Mouse (Mus musculus): ENCODE data around the gene Akr1cl. TPM values are rescaled to one million over a fixed set of nuclear protein-coding genes. Genes with fewer than 3 reads are reported as not detected.
"Not testable (repeated sequence)": the region's sequence is repeated elsewhere in the genome, so short reads cannot be mapped to it uniquely, and the experiment has no call there.

Gene Akr1cl
- 0.25 and 0.26 TPM in 2 replicates for polyA plus RNA-seq (2015; fragmentation: Nextera tagmentation; extraction: Ambion mirVana)

DNA sequence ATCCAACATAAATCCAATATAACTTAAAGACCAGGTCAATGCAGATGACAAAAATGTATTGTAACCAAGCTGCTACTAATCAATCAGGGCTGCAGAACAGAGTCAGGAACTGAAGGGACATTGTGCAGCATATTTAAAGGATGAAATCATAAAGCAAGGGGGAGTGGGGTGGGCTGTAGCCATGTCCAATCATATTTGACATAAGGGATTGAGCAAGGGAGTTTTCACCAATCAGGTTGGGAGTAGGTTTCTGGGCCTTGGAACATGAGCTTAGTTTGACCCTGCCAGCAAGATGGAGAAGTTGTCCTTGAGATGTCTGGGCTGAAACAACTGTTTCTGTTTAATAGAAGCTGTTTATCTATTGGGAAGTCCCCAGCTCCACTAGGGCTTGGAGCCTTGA lies at the start of gene Akr1cl:
Gene Akr1cl (minus strand): TSS at position 119 of the 400 bp plus-strand sequence.
- H3K27me3 ChIP-seq = no peaks in the 10 kb centered on the region
- no peak within 1 kb of the TSS for H3K27ac ChIP-seq
- H3K9me3 ChIP-seq = no peaks in the 10 kb centered on the region
- H3K36me3 ChIP-seq = no peaks in the 10 kb centered on the region
- ATAC-seq (ENCODE audit: borderline replicate concordance, extremely low read depth, low FRiP score, low TSS enrichment) = no peak
- H3K4me3 ChIP-seq = no peak within 1 kb of the TSS
- no peaks in the 10 kb centered on the region for H3K4me1 ChIP-seq
- H3K4me2 ChIP-seq = no peak within 1 kb of the TSS
- H3K9ac ChIP-seq = no peak within 1 kb of the TSS

DNA sequence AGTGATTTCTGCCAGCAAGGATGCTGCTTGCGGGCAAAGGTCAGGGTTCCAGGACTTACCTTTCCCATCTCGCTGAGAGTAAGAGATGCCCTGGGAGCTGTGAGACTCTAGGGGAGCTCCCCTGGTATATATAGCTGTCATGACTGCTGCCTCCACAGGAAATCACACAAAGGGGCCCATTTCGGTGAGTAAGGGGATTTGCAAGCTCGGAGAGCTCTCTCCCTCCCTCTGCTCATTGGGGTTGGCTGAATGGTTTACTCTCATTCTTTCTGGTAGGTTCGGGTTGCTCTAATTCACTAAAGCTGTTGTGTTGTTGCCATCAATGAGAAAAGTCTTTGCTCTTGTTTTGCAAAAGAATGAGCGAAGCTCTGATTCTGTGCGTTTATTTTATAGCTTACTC lies 49.6 kb upstream of the Akr1cl start, which contains the start of gene Crygb:
Gene Crygb (minus strand): TSS at position 101 of the 400 bp plus-strand sequence.
- Histone ChIP-seq H3K27ac (no peak within 1 kb of the TSS), H3K9ac (no peak within 1 kb of the TSS), H3K4me2 (no peak within 1 kb of the TSS), H3K9me3 (no peaks in the 10 kb centered on the region), H3K4me1 (no peaks in the 10 kb centered on the region), H3K36me3 (no peaks in the 10 kb centered on the region), H3K27me3 (no peaks in the 10 kb centered on the region), H3K4me3 (no peak within 1 kb of the TSS)
- no peak for ATAC-seq (ENCODE audit: borderline replicate concordance, extremely low read depth, low FRiP score, low TSS enrichment)
- WGBS = 37% methylated on average over 7 of the region's 7 CpGs

DNA sequence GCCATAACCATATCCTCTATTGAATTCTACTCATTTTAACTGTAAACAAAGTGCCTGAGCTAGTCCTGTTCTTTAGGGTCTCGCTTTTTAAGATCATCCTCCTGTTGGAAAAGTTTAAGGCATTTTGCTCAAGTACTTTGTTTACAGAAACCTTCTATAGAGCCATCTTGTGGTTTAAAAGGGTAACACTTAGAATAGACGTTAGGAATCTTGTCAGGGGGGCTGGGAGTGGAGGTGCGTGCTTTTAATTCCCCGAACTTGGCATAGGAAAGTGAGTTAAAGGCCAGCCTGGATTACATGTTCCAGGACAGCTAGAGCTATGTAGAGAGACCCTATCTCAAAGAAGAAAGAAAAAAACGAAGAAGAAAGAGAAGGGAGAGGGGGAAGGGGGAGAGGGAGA lies 43.0 kb upstream of the Akr1cl start:
- H3K4me2 ChIP-seq = no peak overlapping the region
- H3K4me3 ChIP-seq = no peak overlapping the region
- no peak overlapping the region for H3K9ac ChIP-seq
- WGBS = 15% methylated on average over 5 of the region's 5 CpGs
- H3K27me3 ChIP-seq = no peaks in the 10 kb centered on the region
- no peak overlapping the region for H3K27ac ChIP-seq
- no peaks in the 10 kb centered on the region for H3K4me1 ChIP-seq
- no peak for ATAC-seq (ENCODE audit: borderline replicate concordance, extremely low read depth, low FRiP score, low TSS enrichment)
- H3K36me3 ChIP-seq = no peaks in the 10 kb centered on the region
- H3K9me3 ChIP-seq = no peaks in the 10 kb centered on the region

GRCm38 (mm10) chr1:65073589-65073988 lies 41.0 kb upstream of the Akr1cl start, which contains the start of gene Crygc:
Gene Crygc, minus strand, starts transcription at chr1:65073689.
- H3K36me3 ChIP-seq = no peaks in the 10 kb centered on the region
- no peak within 1 kb of the TSS for H3K27ac ChIP-seq
- H3K9ac ChIP-seq = no peak within 1 kb of the TSS
- no peak for ATAC-seq (ENCODE audit: borderline replicate concordance, extremely low read depth, low FRiP score, low TSS enrichment)
- 69% methylated on average over 6 of the region's 6 CpGs for WGBS
- no peaks in the 10 kb centered on the region for H3K9me3 ChIP-seq
- no peaks in the 10 kb centered on the region for H3K4me1 ChIP-seq
- H3K27me3 ChIP-seq = no peaks in the 10 kb centered on the region
- no peak within 1 kb of the TSS for H3K4me2 ChIP-seq
- no peak within 1 kb of the TSS for H3K4me3 ChIP-seq

- no peak for ATAC-seq (ENCODE audit: borderline replicate concordance, extremely low read depth, low FRiP score, low TSS enrichment)
- no peaks in the 10 kb centered on the region for H3K9me3 ChIP-seq
- no peak overlapping the region for H3K4me2 ChIP-seq
- no peaks in the 10 kb centered on the region for H3K27me3 ChIP-seq
- no peaks in the 10 kb centered on the region for H3K36me3 ChIP-seq
- no peak overlapping the region for H3K4me3 ChIP-seq
- no peak overlapping the region for H3K27ac ChIP-seq
- no peak overlapping the region for H3K9ac ChIP-seq
- no peaks in the 10 kb centered on the region for H3K4me1 ChIP-seq
These were observed 35.3 kb upstream of the Akr1cl start for GRCm38 (mm10) chr1:65067842-65068241.

DNA sequence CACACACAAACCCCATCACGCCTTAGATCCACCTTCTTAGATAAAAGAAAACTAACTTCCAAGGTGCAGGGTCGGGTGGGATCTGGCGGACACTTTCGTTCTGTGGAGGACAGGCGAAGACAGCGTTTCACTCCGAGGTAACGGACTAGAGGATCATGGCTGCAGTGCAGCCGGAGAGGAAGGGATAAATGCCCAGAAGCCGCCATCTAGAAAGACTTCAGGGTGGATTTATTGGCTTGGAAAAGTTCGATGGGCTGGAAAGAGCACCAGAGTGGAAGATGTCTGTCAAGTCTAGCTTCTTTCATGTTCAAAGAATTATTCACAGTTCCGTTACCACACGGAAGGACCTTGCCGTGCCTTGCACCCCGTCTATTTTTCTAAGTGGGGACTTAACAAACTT lies 31.6 kb upstream of the Akr1cl start:
- no peaks in the 10 kb centered on the region for H3K9me3 ChIP-seq
- H3K36me3 ChIP-seq = no peaks in the 10 kb centered on the region
- no peak for ATAC-seq (ENCODE audit: borderline replicate concordance, extremely low read depth, low FRiP score, low TSS enrichment)
- H3K4me2 ChIP-seq = no peak overlapping the region
- 78% methylated on average over 15 of the region's 15 CpGs for WGBS
- no peak overlapping the region for H3K9ac ChIP-seq
- H3K27me3 ChIP-seq = no peaks in the 10 kb centered on the region
- H3K4me1 ChIP-seq = no peaks in the 10 kb centered on the region
- no peak overlapping the region for H3K27ac ChIP-seq
- no peak overlapping the region for H3K4me3 ChIP-seq

- no peaks in the 10 kb centered on the region for H3K9me3 ChIP-seq
- no peak within 1 kb of the TSS for H3K27ac ChIP-seq
- no peak within 1 kb of the TSS for H3K9ac ChIP-seq
- 79% methylated on average over 8 of the region's 8 CpGs for WGBS
- H3K27me3 ChIP-seq = no peaks in the 10 kb centered on the region
- H3K4me1 ChIP-seq = no peaks in the 10 kb centered on the region
- no peak within 1 kb of the TSS for H3K4me2 ChIP-seq
- H3K4me3 ChIP-seq = no peak within 1 kb of the TSS
- H3K36me3 ChIP-seq = no peaks in the 10 kb centered on the region
- no peak for ATAC-seq (ENCODE audit: borderline replicate concordance, extremely low read depth, low FRiP score, low TSS enrichment)
These were observed 30.8 kb upstream of the Akr1cl start, which contains the start of gene Crygd for GRCm38 (mm10) chr1:65063352-65063751. Gene Crygd, minus strand, starts transcription at chr1:65063452.

GRCm38 (mm10) chr1:65052140-65052539 lies 19.6 kb upstream of the Akr1cl start:
- WGBS = 25% methylated on average over 2 of the region's 2 CpGs
- Histone ChIP-seq H3K27ac (no peak overlapping the region), H3K9ac (no peak overlapping the region), H3K4me3 (no peak overlapping the region), H3K27me3 (no peaks in the 10 kb centered on the region), H3K36me3 (no peaks in the 10 kb centered on the region), H3K4me1 (no peaks in the 10 kb centered on the region), H3K4me2 (no peak overlapping the region), H3K9me3 (no peaks in the 10 kb centered on the region)
- ATAC-seq (ENCODE audit: borderline replicate concordance, extremely low read depth, low FRiP score, low TSS enrichment) = no peak

- no peak overlapping the region for H3K9ac ChIP-seq
- no peak overlapping the region for H3K4me3 ChIP-seq
- H3K27ac ChIP-seq = no peak overlapping the region
- H3K4me1 ChIP-seq = no peaks in the 10 kb centered on the region
- H3K4me2 ChIP-seq = no peak overlapping the region
- no peaks in the 10 kb centered on the region for H3K9me3 ChIP-seq
- H3K27me3 ChIP-seq = no peaks in the 10 kb centered on the region
- ATAC-seq (ENCODE audit: borderline replicate concordance, extremely low read depth, low FRiP score, low TSS enrichment) = no peak
- 67% methylated on average over 7 of the region's 7 CpGs for WGBS
- no peaks in the 10 kb centered on the region for H3K36me3 ChIP-seq
These were observed 19.1 kb upstream of the Akr1cl start for GRCm38 (mm10) chr1:65051696-65052095.

DNA sequence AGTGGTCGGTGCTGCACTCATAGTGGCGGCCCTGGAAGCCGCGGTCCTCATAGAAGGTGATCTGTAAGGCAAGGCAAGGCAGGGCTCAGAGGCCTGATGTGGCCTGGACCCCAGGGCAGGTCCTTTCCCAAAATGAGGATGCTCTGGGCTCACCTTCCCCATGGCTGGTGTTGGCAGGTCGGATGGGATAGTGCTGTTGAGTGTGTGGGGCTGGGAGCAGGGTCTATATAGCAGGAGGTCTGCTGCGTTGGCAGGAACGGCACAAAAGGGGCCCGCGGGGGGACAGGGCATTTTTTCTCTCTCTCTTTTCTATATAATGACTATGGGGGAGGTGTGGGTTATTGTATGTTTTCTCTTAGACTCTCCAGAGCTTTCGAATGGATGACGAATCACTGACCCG lies 18.4 kb upstream of the Akr1cl start, which contains the start of gene Cryge:
Gene Cryge (minus strand): TSS at position 198 of the 400 bp plus-strand sequence.
- not testable (repeated sequence) for H3K9ac ChIP-seq; H3K4me3 ChIP-seq; H3K9me3 ChIP-seq; H3K27ac ChIP-seq; H3K4me1 ChIP-seq; H3K4me2 ChIP-seq; H3K36me3 ChIP-seq; H3K27me3 ChIP-seq; ATAC-seq (ENCODE audit: borderline replicate concordance, extremely low read depth, low FRiP score, low TSS enrichment)
- 52% methylated on average over 11 of the region's 12 CpGs for WGBS

- no peak overlapping the region for H3K27ac ChIP-seq
- H3K4me3 ChIP-seq = no peak overlapping the region
- H3K9ac ChIP-seq = no peak overlapping the region
- no peaks in the 10 kb centered on the region for H3K4me1 ChIP-seq
- no peaks in the 10 kb centered on the region for H3K36me3 ChIP-seq
- no peaks in the 10 kb centered on the region for H3K27me3 ChIP-seq
- no peak overlapping the region for H3K4me2 ChIP-seq
- H3K9me3 ChIP-seq = no peaks in the 10 kb centered on the region
- 52% methylated on average over 12 of the region's 12 CpGs for WGBS
- no peak for ATAC-seq (ENCODE audit: borderline replicate concordance, extremely low read depth, low FRiP score, low TSS enrichment)
These were observed 16.2 kb upstream of the Akr1cl start for GRCm38 (mm10) chr1:65048781-65049180.

DNA sequence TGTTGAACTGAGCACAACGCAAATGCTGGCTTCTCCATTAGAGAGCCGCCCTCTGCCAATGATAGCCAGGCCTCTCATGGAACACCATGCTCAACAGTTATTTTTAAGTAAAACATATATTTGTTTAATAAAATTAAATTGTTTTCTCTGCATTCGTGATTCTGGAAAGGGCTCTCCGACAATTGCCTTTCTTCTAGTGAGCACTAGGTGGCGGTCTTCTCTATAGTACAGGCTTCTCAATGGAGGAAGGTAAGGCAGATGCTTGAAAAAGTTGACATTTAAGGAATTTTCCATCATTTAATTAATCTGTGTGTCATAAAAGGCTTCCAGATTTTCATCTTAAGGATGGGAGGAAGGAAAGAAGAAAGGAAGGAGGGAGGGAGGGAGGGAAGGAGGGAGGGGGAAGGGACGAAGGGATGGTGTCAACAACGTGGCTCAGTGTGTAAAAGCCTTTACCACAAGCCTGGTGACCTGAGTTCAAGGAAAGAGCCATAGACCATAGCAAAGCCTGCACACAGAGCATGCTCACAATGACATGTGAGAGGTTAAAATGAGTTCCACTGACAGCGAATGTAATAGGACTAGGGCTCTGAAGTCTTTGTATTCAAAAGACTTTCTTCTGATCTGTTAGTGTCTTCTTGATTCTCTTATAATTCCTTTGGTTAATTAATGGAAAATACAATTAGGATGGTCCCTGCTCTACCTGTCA lies 14.0 kb upstream of the Akr1cl start:
- 30% methylated on average over 8 of the region's 8 CpGs for WGBS
- H3K9ac ChIP-seq = no peak overlapping the region
- H3K9me3 ChIP-seq = no peaks in the 10 kb centered on the region
- ATAC-seq (ENCODE audit: borderline replicate concordance, extremely low read depth, low FRiP score, low TSS enrichment) = no peak
- no peaks in the 10 kb centered on the region for H3K27me3 ChIP-seq
- H3K4me2 ChIP-seq = no peak overlapping the region; the same call in 1 of the 2 replicates
- no peak overlapping the region for H3K4me3 ChIP-seq
- no peak overlapping the region for H3K27ac ChIP-seq
- H3K36me3 ChIP-seq = no peaks in the 10 kb centered on the region
- no peaks in the 10 kb centered on the region for H3K4me1 ChIP-seq

All from lung, embryonic 15.5 days (tissue).